Mouse (Mus musculus) liver, postnatal 0 days (tissue): ENCODE measurements around the gene Pcbp4.

Source experiments
- CTCF ChIP-seq: sonication (generic); IDR thresholded peaks from 2 replicates; pipeline ENCODE4 v1.5.1; 2016; ENCODE audit warnings: antibody characterized with exemption, low read depth
- EP300 ChIP-seq: IDR thresholded peaks from 2 replicates; pipeline ENCODE4 v1.6.1; 2016; ENCODE audit warnings: antibody characterized with exemption, low read depth, mild to moderate bottlenecking

DNA sequence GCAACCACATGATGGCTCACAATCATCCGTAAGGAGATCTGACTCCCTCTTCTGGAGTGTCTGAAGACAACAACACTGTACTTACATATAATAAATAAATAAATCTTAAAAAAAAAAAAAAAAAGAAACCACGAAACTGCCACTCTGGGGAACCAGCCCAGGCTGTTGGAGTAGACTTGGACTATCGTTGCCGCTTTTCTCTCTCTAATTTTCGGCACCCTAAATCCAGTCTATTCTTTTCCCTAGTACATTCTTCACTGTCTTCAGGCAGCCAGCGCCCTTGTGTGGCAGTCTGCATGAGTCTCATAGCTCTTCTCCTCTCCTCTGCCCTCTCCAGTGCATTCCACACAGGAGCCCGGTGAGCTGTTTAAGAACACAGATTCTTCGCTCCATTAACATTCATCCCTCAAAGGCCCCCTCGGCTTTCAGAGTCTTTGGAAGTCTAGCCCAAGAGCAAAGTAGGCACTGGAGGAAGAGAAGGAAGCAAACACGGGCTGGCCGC, 24.3 kb upstream of the Pcbp4 start:
- no peak for TF ChIP-seq CTCF
- TF ChIP-seq EP300: no peak
